Mouse (Mus musculus) embryonic facial prominence, embryonic 14.5 days (tissue): ENCODE data around the gene Eid2. TPM values are rescaled to one million over a fixed set of nuclear protein-coding genes. Genes with fewer than 3 reads are reported as not detected.
A peak's percentile ranks its signal among the peaks of the same experiment; 100 is the strongest.

Experiments
- ATAC-seq: fragments of 200-750 bp; cut with Nextera tagmentation; 2 replicates; pipeline ENCODE4 v1.8.0; 2017; ENCODE audit warnings: low read depth, moderate number of reproducible peaks, moderate TSS enrichment
- DNase-seq: peaks from one replicate; pipeline ENCODE4 v3.0.0-alpha.2; 2015; ENCODE audit warnings: low spot score
- H3K27ac ChIP-seq: fragments of 300-500 bp; sonication (generic); replicated peaks from 2 replicates; pipeline ENCODE4 v1.5.1; 2014; ENCODE audit warnings: low read depth, mild to moderate bottlenecking, low read length, moderate library complexity
- H3K27me3 ChIP-seq: fragments of 300-500 bp; sonication (generic); replicated peaks from 2 replicates; pipeline ENCODE4 v1.6.1; 2014; ENCODE audit warnings: low read length; ENCODE audit not compliant: control insufficient read depth, insufficient read depth
- H3K36me3 ChIP-seq: fragments of 300-500 bp; sonication (generic); 2 replicates; pipeline ENCODE4 v1.6.1; 2014; ENCODE audit warnings: low read length, mixed read lengths; ENCODE audit not compliant: control insufficient read depth, insufficient read depth
- H3K4me1 ChIP-seq: fragments of 300-500 bp; sonication (generic); 2 replicates; pipeline ENCODE4 v1.6.1; 2014; ENCODE audit warnings: antibody characterized with exemption, low read length; ENCODE audit not compliant: control insufficient read depth, insufficient read depth
- H3K4me2 ChIP-seq: fragments of 300-500 bp; sonication (generic); 2 replicates; pipeline ENCODE4 v1.6.1; 2014; ENCODE audit warnings: low read depth, mild to moderate bottlenecking, low read length, moderate library complexity, mixed read lengths
- H3K4me3 ChIP-seq: fragments of 300-500 bp; sonication (generic); 2 replicates; pipeline ENCODE4 v1.5.1; 2014; ENCODE audit warnings: low read depth, mild to moderate bottlenecking, low read length
- H3K9ac ChIP-seq: fragments of 300-500 bp; sonication (generic); 2 replicates; pipeline ENCODE4 v1.6.1; 2014; ENCODE audit warnings: low read depth, mild to moderate bottlenecking, low read length, moderate library complexity, mixed read lengths
- H3K9me3 ChIP-seq: fragments of 300-500 bp; sonication (generic); 2 replicates; pipeline ENCODE4 v1.6.1; 2016; ENCODE audit warnings: low read length; ENCODE audit not compliant: control insufficient read depth
- WGBS: fragments of 180-500 bp; shearing (Covaris S2); extraction: QIAGEN DNeasy Blood & Tissue Kit; methylation state at CpG from one replicate; pipeline ENCODE4 v1.1.7; 2014; 5-methylcytosine and 5-hydroxymethylcytosine counted together
- polyA plus RNA-seq: library from polyadenylated mRNA; unstranded; fragments of >200 nt; fragmentation: Nextera tagmentation; extraction: Ambion mirVana; gene quantifications from 2 replicates; pipeline ENCODE4 v1.2.1, GENCODE M21; 2014

The Eid2 gene
- polyA plus RNA-seq, 1 experiment from 2014 or later, result 6.3 TPM

- Histone ChIP-seq H3K9ac (no peak overlapping the region), H3K27me3 (no peaks in the 10 kb centered on the region), H3K27ac (no peak overlapping the region), H3K4me3 (no peak overlapping the region), H3K4me2 (no peak overlapping the region), H3K9me3 (peaks cover 5% of the 10 kb centered on the region; the same call in 1 of the 2 replicates), H3K4me1 (no peaks in the 10 kb centered on the region), H3K36me3 (no peaks in the 10 kb centered on the region)
- no peak for DNase-seq
- ATAC-seq, result no peak
- 77% methylated on average over 6 of the region's 6 CpGs for WGBS
Observed at GRCm38 (mm10) chr7:28255476-28255875, 12.2 kb upstream of the Eid2 start.

GRCm38 (mm10) chr7:28262861-28263260, 4.8 kb upstream of the Eid2 start:
- Histone ChIP-seq H3K9ac (no peak overlapping the region), H3K4me2 (no peak overlapping the region), H3K9me3 (no peaks in the 10 kb centered on the region), H3K4me3 (no peak overlapping the region), H3K27ac (no peak overlapping the region), H3K4me1 (no peaks in the 10 kb centered on the region), H3K27me3 (no peaks in the 10 kb centered on the region), H3K36me3 (no peaks in the 10 kb centered on the region)
- ATAC-seq (no peak), DNase-seq (no peak)
- WGBS, result 46% methylated on average over 5 of the region's 5 CpGs

- Histone ChIP-seq H3K4me2 (no peak overlapping the region), H3K27me3 (no peaks in the 10 kb centered on the region), H3K27ac (no peak overlapping the region), H3K9me3 (no peaks in the 10 kb centered on the region), H3K4me3 (no peak overlapping the region), H3K36me3 (no peaks in the 10 kb centered on the region), H3K9ac (no peak overlapping the region), H3K4me1 (no peaks in the 10 kb centered on the region)
- ATAC-seq (no peak), DNase-seq (peak; percentile 83)
- 6% methylated on average over 15 of the region's 15 CpGs for WGBS
Observed at GRCm38 (mm10) chr7:28263786-28264185, 3.9 kb upstream of the Eid2 start.

GRCm38 (mm10) chr7:28265391-28265790, 2.3 kb upstream of the Eid2 start:
- no peak overlapping the region for H3K9ac ChIP-seq
- ATAC-seq (no peak), DNase-seq (no peak)
- 88% methylated on average over 13 of the region's 13 CpGs for WGBS
- H3K4me3 ChIP-seq, result no peak overlapping the region
- H3K27me3 ChIP-seq, result no peaks in the 10 kb centered on the region
- no peak overlapping the region for H3K4me2 ChIP-seq
- H3K4me1 ChIP-seq, result no peaks in the 10 kb centered on the region
- peaks cover 8% of the 10 kb centered on the region for H3K36me3 ChIP-seq
- H3K27ac ChIP-seq, result no peak overlapping the region
- no peaks in the 10 kb centered on the region for H3K9me3 ChIP-seq

- Histone ChIP-seq H3K36me3 (peaks cover 25% of the 10 kb centered on the region), H3K9me3 (no peaks in the 10 kb centered on the region), H3K4me3 (peak overlapping the region; percentile 81), H3K27ac (peak overlapping the region; percentile 90), H3K4me1 (no peaks in the 10 kb centered on the region), H3K9ac (peak overlapping the region; percentile 96), H3K27me3 (no peaks in the 10 kb centered on the region), H3K4me2 (peak overlapping the region; percentile 70)
- under 1% methylated on average over 17 of the region's 62 CpGs for WGBS
- ATAC-seq (peak; percentile 82), DNase-seq (peak; percentile 54)
Observed at GRCm38 (mm10) chr7:28268042-28268531, 406 bp downstream of the Eid2 start.

- H3K9ac ChIP-seq, result peak overlapping the region; percentile 96
- 28% methylated on average over 16 of the region's 16 CpGs for WGBS
- no peaks in the 10 kb centered on the region for H3K4me1 ChIP-seq
- H3K27me3 ChIP-seq, result no peaks in the 10 kb centered on the region
- H3K4me3 ChIP-seq, result peak overlapping the region; percentile 81
- H3K27ac ChIP-seq, result peak overlapping the region; percentile 90
- ATAC-seq (no peak), DNase-seq (no peak)
- H3K9me3 ChIP-seq, result no peaks in the 10 kb centered on the region
- H3K36me3 ChIP-seq, result peaks cover 27% of the 10 kb centered on the region
- peak overlapping the region; percentile 70 for H3K4me2 ChIP-seq
Observed at GRCm38 (mm10) chr7:28268576-28268975, 895 bp downstream of the Eid2 start.

- Histone ChIP-seq H3K9ac (no peak overlapping the region), H3K4me2 (peak overlapping the region; percentile 70; the same call in 1 of the 2 replicates), H3K27ac (no peak overlapping the region), H3K9me3 (no peaks in the 10 kb centered on the region), H3K4me3 (peak overlapping the region; percentile 81; the same call in 1 of the 2 replicates), H3K4me1 (no peaks in the 10 kb centered on the region), H3K27me3 (no peaks in the 10 kb centered on the region), H3K36me3 (peaks cover 29% of the 10 kb centered on the region)
- DNase-seq, result no peak
- 95% methylated on average over 12 of the region's 12 CpGs for WGBS
- ATAC-seq, result no peak
Observed at GRCm38 (mm10) chr7:28269355-28269754, 1.7 kb downstream of the Eid2 start.

- no peaks in the 10 kb centered on the region for H3K4me1 ChIP-seq
- no peak overlapping the region for H3K27ac ChIP-seq
- DNase-seq (no peak), ATAC-seq (no peak)
- no peaks in the 10 kb centered on the region for H3K9me3 ChIP-seq
- no peak overlapping the region for H3K4me3 ChIP-seq
- no peak overlapping the region for H3K9ac ChIP-seq
- no peak overlapping the region for H3K4me2 ChIP-seq
- no peaks in the 10 kb centered on the region for H3K27me3 ChIP-seq
- peaks cover 32% of the 10 kb centered on the region for H3K36me3 ChIP-seq
- WGBS, result 68% methylated on average over 3 of the region's 3 CpGs
Observed at GRCm38 (mm10) chr7:28271761-28272160, 4.1 kb downstream of the Eid2 start.

GRCm38 (mm10) chr7:28277237-28277614, 9.5 kb downstream of the Eid2 start:
- Histone ChIP-seq H3K4me1 (peaks cover 7% of the 10 kb centered on the region; the same call in 1 of the 2 replicates), H3K4me3 (peak overlapping the region; percentile 73; the same call in 1 of the 2 replicates), H3K36me3 (peaks cover 15% of the 10 kb centered on the region; the same call in 1 of the 2 replicates), H3K27me3 (no peaks in the 10 kb centered on the region), H3K9me3 (no peaks in the 10 kb centered on the region), H3K4me2 (no peak overlapping the region), H3K27ac (no peak overlapping the region), H3K9ac (no peak overlapping the region)
- ATAC-seq (no peak), DNase-seq (no peak)
- WGBS, result 60% methylated on average over 8 of the region's 8 CpGs
